Mouse (Mus musculus): ENCODE results near the gene Zbtb20.
A peak's percentile ranks its signal among the peaks of the same experiment; 100 is the strongest.

Gene Zbtb20

GRCm38 (mm10) chr16:43172912-43173311 lies 297.2 kb downstream of the Zbtb20 start:
- peak; percentile 90 for ATAC-seq (ENCODE audit: insufficient number of reproducible peaks, low FRiP score, low TSS enrichment)

- ATAC-seq (ENCODE audit: insufficient number of reproducible peaks, low FRiP score, low TSS enrichment): no peak
These were observed 299.1 kb downstream of the Zbtb20 start for GRCm38 (mm10) chr16:43174815-43175214.

- no peak for ATAC-seq (ENCODE audit: insufficient number of reproducible peaks, low FRiP score, low TSS enrichment)
These were observed 305.4 kb downstream of the Zbtb20 start for GRCm38 (mm10) chr16:43181038-43181437.

- ATAC-seq (ENCODE audit: insufficient number of reproducible peaks, low FRiP score, low TSS enrichment): no peak
These were observed 314.7 kb downstream of the Zbtb20 start for GRCm38 (mm10) chr16:43190390-43190789.

- ATAC-seq (ENCODE audit: insufficient number of reproducible peaks, low FRiP score, low TSS enrichment): peak; percentile 94
These were observed 315.6 kb downstream of the Zbtb20 start for GRCm38 (mm10) chr16:43191060-43191850.

- ATAC-seq (ENCODE audit: insufficient number of reproducible peaks, low FRiP score, low TSS enrichment): no peak
These were observed 318.1 kb downstream of the Zbtb20 start for GRCm38 (mm10) chr16:43193631-43194239.

GRCm38 (mm10) chr16:43217336-43218006 lies 341.8 kb downstream of the Zbtb20 start:
- no peak for ATAC-seq (ENCODE audit: insufficient number of reproducible peaks, low FRiP score, low TSS enrichment)

GRCm38 (mm10) chr16:43219367-43219766 lies 343.7 kb downstream of the Zbtb20 start:
- ATAC-seq (ENCODE audit: insufficient number of reproducible peaks, low FRiP score, low TSS enrichment): no peak

GRCm38 (mm10) chr16:43221313-43221712 lies 345.6 kb downstream of the Zbtb20 start:
- no peak for ATAC-seq (ENCODE audit: insufficient number of reproducible peaks, low FRiP score, low TSS enrichment)

- ATAC-seq (ENCODE audit: insufficient number of reproducible peaks, low FRiP score, low TSS enrichment): 0 out of 2 replicates have a peak, but pooled peaks have one; percentile 40
These were observed 354.6 kb downstream of the Zbtb20 start for GRCm38 (mm10) chr16:43230253-43230652.

GRCm38 (mm10) chr16:43234249-43234648 lies 358.6 kb downstream of the Zbtb20 start:
- no peak for ATAC-seq (ENCODE audit: insufficient number of reproducible peaks, low FRiP score, low TSS enrichment)

GRCm38 (mm10) chr16:43235317-43235716 lies 359.6 kb downstream of the Zbtb20 start:
- ATAC-seq (ENCODE audit: insufficient number of reproducible peaks, low FRiP score, low TSS enrichment): 0 out of 2 replicates have a peak, but pooled peaks have one; percentile 26

GRCm38 (mm10) chr16:43235721-43236159 lies 360.1 kb downstream of the Zbtb20 start:
- ATAC-seq (ENCODE audit: insufficient number of reproducible peaks, low FRiP score, low TSS enrichment): no peak

GRCm38 (mm10) chr16:43237551-43237950 lies 361.9 kb downstream of the Zbtb20 start:
- no peak for ATAC-seq (ENCODE audit: insufficient number of reproducible peaks, low FRiP score, low TSS enrichment)

- ATAC-seq (ENCODE audit: insufficient number of reproducible peaks, low FRiP score, low TSS enrichment): no peak
These were observed 371.3 kb downstream of the Zbtb20 start for GRCm38 (mm10) chr16:43247026-43247425.

GRCm38 (mm10) chr16:43253077-43253476 lies 377.4 kb downstream of the Zbtb20 start:
- no peak for ATAC-seq (ENCODE audit: insufficient number of reproducible peaks, low FRiP score, low TSS enrichment)

GRCm38 (mm10) chr16:43253746-43254145 lies 378.1 kb downstream of the Zbtb20 start:
- ATAC-seq (ENCODE audit: insufficient number of reproducible peaks, low FRiP score, low TSS enrichment): no peak

GRCm38 (mm10) chr16:43256191-43256899 lies 380.7 kb downstream of the Zbtb20 start:
- no peak for ATAC-seq (ENCODE audit: insufficient number of reproducible peaks, low FRiP score, low TSS enrichment)

- ATAC-seq (ENCODE audit: insufficient number of reproducible peaks, low FRiP score, low TSS enrichment): no peak
These were observed 381.2 kb downstream of the Zbtb20 start for GRCm38 (mm10) chr16:43256900-43257281.

- ATAC-seq (ENCODE audit: insufficient number of reproducible peaks, low FRiP score, low TSS enrichment): no peak
These were observed 383.8 kb downstream of the Zbtb20 start for GRCm38 (mm10) chr16:43259466-43259865.

Data from cerebellum, adult (tissue).